Mouse (Mus musculus): ENCODE measurements around the gene Zfp963.

Gene Zfp963

DNA sequence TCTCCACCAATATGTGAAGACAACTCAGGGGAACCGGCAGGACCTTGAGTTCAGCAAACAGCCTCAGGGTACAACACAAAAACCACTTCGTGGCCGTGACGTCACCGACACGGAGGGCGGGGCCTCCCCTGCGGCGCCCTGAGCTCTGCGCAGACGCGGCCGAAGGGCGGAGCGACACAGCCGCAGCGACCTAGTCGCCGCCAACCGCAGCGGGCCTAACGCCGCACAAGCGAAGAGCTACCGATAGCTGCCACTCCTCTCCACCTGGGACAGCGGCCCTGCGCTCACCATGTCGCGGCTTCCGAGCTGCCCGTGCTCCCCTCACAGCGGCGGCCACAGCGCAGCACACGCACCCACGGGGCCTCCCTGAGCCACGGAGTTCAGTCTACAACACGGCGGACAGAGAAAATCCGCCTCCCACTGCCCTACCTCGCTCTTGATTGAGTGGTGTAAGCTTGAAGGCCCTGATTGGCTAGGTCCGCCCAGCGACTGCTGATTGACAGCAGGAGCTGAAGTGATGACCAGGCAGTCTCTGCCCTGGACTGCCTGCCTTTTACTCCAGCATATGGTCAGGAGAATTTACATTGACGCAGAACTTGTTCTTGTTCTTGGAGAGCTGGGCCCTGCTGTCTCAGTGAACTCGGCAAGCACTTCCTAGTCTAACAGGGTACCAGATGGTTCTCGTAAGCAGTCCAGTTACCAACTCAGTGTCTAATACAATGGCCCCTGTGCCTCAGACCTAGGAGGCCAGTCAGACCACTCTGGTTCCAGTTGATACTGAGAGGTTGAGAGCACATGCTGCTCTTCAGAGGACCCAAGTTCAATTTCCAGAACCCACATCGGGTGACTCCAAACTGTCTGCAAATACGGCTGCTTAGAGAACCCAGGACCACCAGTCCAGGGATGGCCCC, at the start of gene Zfp963:
TSS of gene Zfp963 (minus strand) at position 427 of the 911 bp plus-strand sequence.
- peak; percentile 99 for DNase-seq (ENCODE audit: low read depth)

DNA sequence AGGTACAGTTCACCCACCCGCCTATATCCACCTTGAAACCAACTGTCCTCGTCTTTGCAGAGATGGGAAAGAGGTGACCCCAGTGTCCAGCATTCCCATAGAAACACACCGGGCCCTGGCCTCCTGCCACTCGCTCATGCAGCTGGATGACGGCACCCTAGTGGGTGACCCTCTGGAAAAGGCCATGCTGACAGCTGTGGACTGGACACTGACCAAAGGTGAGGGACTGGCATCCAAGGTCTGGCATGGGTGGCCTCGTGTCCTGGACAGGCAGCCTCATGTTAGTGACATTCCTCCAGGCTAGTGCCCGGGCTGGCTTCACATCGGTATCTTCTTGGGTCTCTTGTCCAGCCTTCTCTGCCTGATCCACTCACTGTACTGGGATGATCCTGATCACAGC, 49.5 kb upstream of the Zfp963 start:
- DNase-seq (ENCODE audit: low read depth): no peak

DNA sequence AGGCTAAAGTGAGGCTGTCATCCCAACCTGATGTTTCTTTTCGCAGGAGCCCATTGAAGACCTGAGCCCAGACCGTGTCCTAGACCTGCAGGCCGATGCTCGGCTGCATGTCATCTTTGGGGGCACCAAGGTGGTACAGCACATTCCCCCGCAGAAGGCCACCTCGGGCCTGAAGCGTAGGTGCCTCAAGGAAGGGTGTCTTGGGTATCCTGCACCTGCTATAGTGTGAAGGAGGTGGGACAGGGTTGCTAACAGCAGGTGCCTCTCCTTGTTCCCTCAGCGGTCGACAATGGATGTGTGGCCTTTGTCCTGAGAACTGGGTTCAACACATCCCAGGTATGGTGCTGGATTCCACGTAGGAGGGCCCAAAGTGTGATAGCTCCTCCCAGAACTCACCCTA, 47.9 kb upstream of the Zfp963 start:
- no peak for DNase-seq (ENCODE audit: low read depth)

DNA sequence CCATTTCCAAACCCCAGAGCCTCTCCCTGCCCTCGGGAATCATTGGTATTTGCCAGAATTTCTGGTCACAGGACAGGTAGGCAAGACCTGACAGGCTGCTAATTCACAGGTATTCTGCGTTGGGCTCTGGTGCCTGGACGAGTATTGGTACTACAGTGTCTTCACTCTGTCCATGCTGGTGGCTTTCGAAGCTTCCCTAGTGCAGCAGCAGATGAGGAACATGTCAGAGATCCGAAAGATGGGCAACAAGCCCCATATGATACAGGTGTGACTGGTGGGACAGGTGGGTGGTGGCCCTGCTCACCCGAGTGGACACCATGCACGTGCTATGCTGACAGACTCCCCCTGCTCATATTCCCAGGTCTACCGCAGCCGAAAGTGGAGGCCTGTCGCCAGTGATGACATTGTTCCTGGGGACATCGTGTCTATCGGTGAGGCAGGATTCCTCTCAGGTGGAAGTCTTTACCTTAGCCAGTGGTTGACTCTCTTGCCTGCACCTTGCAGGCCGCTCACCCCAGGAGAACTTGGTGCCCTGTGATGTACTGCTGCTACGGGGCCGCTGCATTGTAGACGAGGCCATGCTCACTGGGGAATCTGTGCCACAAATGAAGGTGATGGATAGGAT, 47.1 kb upstream of the Zfp963 start:
- no peak for DNase-seq (ENCODE audit: low read depth)

DNA sequence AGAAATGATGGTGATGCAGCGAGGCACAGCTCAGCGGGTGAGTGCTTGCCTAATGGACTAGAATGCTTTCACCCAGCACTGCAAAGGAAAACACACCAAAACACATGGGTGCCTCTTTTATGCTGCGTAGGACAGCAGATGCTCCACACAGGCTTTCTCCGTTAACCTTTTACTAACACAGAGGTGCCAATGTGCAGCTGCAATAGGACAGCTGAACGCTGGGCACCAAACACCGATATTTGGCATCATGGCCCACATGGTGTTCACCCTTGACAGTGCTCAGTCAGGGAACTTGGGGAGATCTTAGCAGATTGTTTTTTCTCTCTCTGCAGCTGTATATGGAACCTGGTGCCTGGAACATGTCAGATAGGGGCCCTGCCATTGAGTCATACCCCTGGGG, 45.1 kb upstream of the Zfp963 start:
- DNase-seq (ENCODE audit: low read depth): no peak

GRCm38 (mm10) chr8:69794096-69794495, 44.3 kb upstream of the Zfp963 start:
- no peak for DNase-seq (ENCODE audit: low read depth)

DNA sequence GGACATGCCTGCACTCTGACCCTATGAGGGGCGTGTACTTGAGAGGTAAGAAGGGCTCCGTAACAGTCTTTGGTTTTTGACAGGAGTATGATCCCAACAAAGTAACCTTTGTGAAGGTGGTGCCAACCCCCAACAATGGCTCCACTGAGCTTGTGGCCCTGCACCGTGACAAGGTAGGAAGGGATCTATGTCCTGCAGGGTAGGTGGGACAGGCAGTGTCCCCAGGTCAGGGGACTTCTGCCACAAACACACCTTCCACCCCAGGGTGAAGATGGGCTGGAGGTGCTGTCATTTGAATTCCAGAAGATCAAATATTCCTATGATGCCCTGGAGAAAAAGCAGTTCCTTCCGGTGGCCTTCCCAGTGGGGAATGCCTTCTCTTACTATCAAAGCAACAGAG, 43.9 kb upstream of the Zfp963 start:
- no peak for DNase-seq (ENCODE audit: low read depth)

GRCm38 (mm10) chr8:69791415-69792068, 41.8 kb upstream of the Zfp963 start:
- peak; percentile 56 for DNase-seq (ENCODE audit: low read depth)

GRCm38 (mm10) chr8:69790773-69791367, 41.1 kb upstream of the Zfp963 start, which contains the start of the genes Atp13a1 and Zfp866:
Atp13a1 (plus strand) TSS chr8:69791163.
Zfp866 (minus strand) TSS chr8:69791178.
- DNase-seq (ENCODE audit: low read depth): peak; percentile 93

- DNase-seq (ENCODE audit: low read depth): no peak
Measured at GRCm38 (mm10) chr8:69790364-69790763, 40.6 kb upstream of the Zfp963 start.

GRCm38 (mm10) chr8:69789731-69790130, 40.0 kb upstream of the Zfp963 start:
- DNase-seq (ENCODE audit: low read depth): no peak

- DNase-seq (ENCODE audit: low read depth): no peak
Measured at GRCm38 (mm10) chr8:69789105-69789504, 39.3 kb upstream of the Zfp963 start.

DNA sequence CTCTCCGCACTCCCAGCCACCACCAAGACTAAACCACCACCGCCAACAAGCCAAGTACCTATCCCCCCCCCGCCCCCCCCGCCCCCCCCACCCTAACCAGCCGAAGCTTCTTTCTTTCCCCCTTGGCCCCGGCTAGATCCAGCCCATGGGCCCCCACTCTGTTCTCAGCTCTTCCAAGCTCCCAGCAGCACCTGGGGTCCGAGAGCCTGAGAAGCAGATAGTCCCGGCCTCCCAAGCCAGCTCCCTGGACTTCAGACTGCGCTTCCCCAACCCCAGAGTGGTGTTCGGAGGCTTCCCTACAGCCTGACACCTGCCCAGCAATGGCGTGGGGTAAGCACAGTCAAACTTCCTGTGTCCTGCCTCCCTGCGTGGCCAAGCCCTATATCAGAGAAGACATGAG, 27.3 kb upstream of the Zfp963 start:
- no peak for DNase-seq (ENCODE audit: low read depth)

GRCm38 (mm10) chr8:69775149-69775534, 25.4 kb upstream of the Zfp963 start:
- DNase-seq (ENCODE audit: low read depth): no peak

DNA sequence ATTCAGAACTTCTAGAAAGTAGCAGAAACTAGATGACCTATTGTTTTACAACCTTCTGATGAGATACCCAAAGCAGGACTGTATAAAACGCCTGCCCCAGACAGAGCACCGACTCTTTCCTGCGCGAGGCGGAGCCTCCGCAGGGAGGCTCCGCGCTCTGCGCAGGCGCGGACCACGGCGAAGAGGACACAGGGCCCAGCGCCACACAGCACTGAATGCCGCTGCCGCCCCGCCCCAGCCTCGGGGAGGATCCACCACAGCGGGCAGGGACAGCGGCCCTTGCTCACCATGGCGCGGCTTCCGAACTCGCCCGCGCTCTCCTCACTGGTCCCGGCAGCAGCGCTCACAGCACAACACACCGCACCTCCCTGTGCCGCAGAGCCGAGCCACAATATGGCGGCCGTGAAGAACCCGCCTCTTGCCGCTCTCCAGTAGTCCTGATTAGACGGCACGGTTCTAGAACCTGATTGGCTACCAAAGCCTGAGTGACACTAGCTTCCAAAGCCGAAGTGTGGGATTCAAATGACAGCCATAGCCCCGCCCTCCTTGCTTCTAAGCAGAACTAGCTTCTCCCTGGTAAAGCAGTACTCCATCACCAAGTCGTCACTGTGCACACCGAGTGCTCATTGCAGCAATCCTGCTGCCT, 24.9 kb upstream of the Zfp963 start, which contains the start of gene Gm20422:
TSS of gene Gm20422 (minus strand) at position 384 of the 646 bp plus-strand sequence.
- DNase-seq (ENCODE audit: low read depth): peak; percentile 97

- no peak for DNase-seq (ENCODE audit: low read depth)
Measured at GRCm38 (mm10) chr8:69772106-69772505, 22.3 kb upstream of the Zfp963 start.

GRCm38 (mm10) chr8:69771221-69771620, 21.5 kb upstream of the Zfp963 start:
- no peak for DNase-seq (ENCODE audit: low read depth)

- DNase-seq (ENCODE audit: low read depth): no peak
Measured at GRCm38 (mm10) chr8:69761814-69762445, 12.2 kb upstream of the Zfp963 start.

GRCm38 (mm10) chr8:69758316-69758715, 8.5 kb upstream of the Zfp963 start:
- DNase-seq (ENCODE audit: low read depth): no peak

GRCm38 (mm10) chr8:69752437-69752836, 2.7 kb upstream of the Zfp963 start:
- DNase-seq (ENCODE audit: low read depth): no peak

DNA sequence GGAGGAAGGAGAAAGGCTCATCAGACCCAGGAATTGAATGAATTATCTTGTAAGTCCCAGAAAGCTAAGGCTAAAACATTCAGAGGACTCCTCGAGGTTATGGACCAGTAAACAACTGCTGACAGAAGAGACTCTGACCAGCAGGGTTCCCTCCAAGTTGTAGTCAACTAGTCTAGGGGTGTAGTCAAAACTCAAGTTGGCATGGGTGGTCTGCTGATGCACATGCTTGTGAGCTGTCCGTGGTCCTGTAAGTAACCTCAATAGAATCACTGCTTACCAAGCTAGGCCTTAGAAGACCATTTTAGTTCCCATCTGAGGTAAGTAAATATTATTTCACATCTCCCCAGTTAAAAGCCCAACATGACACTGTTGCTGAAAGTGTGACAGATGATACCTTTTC, 8.5 kb downstream of the Zfp963 start:
- DNase-seq (ENCODE audit: low read depth): no peak

All from naive thymus-derived CD4-positive, alpha-beta T cell, adult 2 months (primary cell).